Mouse (Mus musculus): ENCODE results near the gene Ltb4r2. TPM values are rescaled to one million over a fixed set of nuclear protein-coding genes. Genes with fewer than 3 reads are reported as not detected.
"Not testable (repeated sequence)": the region's sequence is repeated elsewhere in the genome, so short reads cannot be mapped to it uniquely, and the experiment has no call there.

The Ltb4r2 gene
- polyA plus RNA-seq, 1 experiment from 2014 or later = 0.96 TPM

GRCm38 (mm10) chr14:55743711-55744110 lies 17.5 kb upstream of the Ltb4r2 start:
- ATAC-seq (ENCODE audit: insufficient read depth, low FRiP score, low read depth) = peak; percentile 48; the same call in 1 of the 2 replicates
- Histone ChIP-seq H3K36me3 (peaks cover 9% of the 10 kb centered on the region; the same call in 1 of the 2 replicates), H3K27me3 (replicated peaks) (no peaks in the 10 kb centered on the region), H3K9ac (peak overlapping the region; percentile 32; the same call in 1 of the 2 replicates), H3K4me1 (peaks cover 20% of the 10 kb centered on the region), H3K9me3 (no peaks in the 10 kb centered on the region), H3K4me2 (peak overlapping the region; percentile 38), H3K27ac (no peak overlapping the region), H3K4me3 (replicated peaks) (peak overlapping the region; percentile 19; the same call in 1 of the 2 replicates)
- 18% methylated on average over 10 of the region's 10 CpGs for whole genome bisulfite sequencing

- Histone ChIP-seq H3K27me3 (replicated peaks) (no peaks in the 10 kb centered on the region), H3K4me1 (peaks cover 20% of the 10 kb centered on the region), H3K36me3 (peaks cover 10% of the 10 kb centered on the region; the same call in 1 of the 2 replicates), H3K9ac (peak within 1 kb of the TSS; percentile 60), H3K27ac (0 out of 2 replicates have a peak within 1 kb of the TSS, but pooled peaks have one; percentile 53), H3K9me3 (no peaks in the 10 kb centered on the region), H3K4me3 (replicated peaks) (peak within 1 kb of the TSS; percentile 88), H3K4me2 (peak within 1 kb of the TSS; percentile 88)
- 1% methylated on average over 48 of the region's 48 CpGs for WGBS
- ATAC-seq (ENCODE audit: insufficient read depth, low FRiP score, low read depth) = peak; percentile 84
Measured at GRCm38 (mm10) chr14:55745180-55745860, 15.9 kb upstream of the Ltb4r2 start, which contains the start of the genes Dhrs1 and Nop9. Gene Dhrs1 (minus strand): TSS chr14:55745690. Gene Nop9 (plus strand): TSS chr14:55745693.

DNA sequence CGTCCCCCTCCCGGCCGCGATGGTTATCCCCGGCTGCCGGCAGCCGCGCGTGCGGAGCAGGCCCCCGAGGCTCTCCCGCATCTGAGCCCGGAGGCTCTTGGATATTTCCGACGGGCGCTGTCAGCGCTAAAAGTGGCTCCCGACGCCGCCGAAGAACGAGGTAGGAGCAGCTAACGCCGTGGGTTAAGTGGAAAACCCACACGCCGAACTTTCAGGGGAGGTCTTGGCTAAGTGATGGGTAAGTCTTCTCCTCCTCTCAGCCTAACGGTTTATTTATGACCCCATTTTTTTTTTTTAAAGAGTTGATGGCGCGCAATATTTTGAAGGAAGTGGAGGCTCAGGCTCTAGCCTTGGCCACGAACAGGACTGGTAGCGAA lies 15.4 kb upstream of the Ltb4r2 start:
- WGBS = under 1% methylated on average over 31 of the region's 31 CpGs
- H3K4me1 ChIP-seq = peaks cover 20% of the 10 kb centered on the region
- no peak for ATAC-seq (ENCODE audit: insufficient read depth, low FRiP score, low read depth)
- H3K4me2 ChIP-seq = peak overlapping the region; percentile 88
- peaks cover 10% of the 10 kb centered on the region; the same call in 1 of the 2 replicates for H3K36me3 ChIP-seq
- H3K27ac ChIP-seq = no peak overlapping the region
- H3K9ac ChIP-seq = peak overlapping the region; percentile 60
- no peaks in the 10 kb centered on the region for H3K27me3 ChIP-seq (replicated peaks)
- peak overlapping the region; percentile 88 for H3K4me3 ChIP-seq (replicated peaks)
- H3K9me3 ChIP-seq = no peaks in the 10 kb centered on the region

DNA sequence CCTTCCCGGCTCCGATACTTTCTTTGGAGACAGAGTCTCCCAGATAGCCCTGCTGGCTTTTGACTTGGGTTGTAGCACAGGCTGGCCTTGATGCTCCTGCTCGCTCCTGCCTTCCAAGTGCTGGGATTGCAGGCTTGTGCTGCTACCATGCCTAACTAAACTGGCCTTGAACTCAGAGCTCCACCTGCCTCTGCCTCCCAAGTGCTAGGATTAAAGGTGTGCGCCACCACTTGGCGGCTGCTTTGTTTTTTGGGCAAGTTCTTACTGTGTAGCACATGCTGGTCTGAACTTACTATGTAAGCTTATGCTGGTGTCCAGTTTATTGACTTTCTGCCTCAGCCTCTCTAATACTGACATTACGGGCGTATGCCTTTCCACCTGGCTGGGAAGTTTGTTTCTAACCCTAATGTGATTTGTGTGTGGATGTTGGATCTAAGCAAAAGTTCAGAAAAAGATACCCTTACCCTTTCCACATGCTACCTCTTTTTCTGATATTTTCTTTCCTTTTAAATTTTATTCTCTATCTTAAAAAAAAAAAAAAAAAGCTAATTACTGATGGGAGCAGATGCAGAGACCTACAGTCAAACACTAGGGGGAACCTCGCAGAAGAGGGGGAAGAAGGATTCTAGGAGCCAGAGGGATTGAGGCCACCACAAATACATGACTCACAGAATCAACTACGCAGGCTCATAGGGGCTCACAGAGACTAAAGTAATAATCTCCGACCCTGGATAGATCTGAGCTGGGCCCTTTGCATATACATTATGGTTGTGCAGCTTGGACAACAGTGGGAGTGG lies 14.0 kb upstream of the Ltb4r2 start:
- Histone ChIP-seq H3K9me3 (no peaks in the 10 kb centered on the region), H3K4me1 (peaks cover 20% of the 10 kb centered on the region), H3K4me3 (replicated peaks) (0 out of 2 replicates have a peak overlapping the region, but pooled peaks have one; percentile 4), H3K4me2 (peak overlapping the region; percentile 88), H3K36me3 (peaks cover 21% of the 10 kb centered on the region), H3K9ac (no peak overlapping the region), H3K27ac (no peak overlapping the region), H3K27me3 (replicated peaks) (no peaks in the 10 kb centered on the region)
- ATAC-seq (ENCODE audit: insufficient read depth, low FRiP score, low read depth) = no peak
- WGBS = 87% methylated on average over 10 of the region's 10 CpGs

DNA sequence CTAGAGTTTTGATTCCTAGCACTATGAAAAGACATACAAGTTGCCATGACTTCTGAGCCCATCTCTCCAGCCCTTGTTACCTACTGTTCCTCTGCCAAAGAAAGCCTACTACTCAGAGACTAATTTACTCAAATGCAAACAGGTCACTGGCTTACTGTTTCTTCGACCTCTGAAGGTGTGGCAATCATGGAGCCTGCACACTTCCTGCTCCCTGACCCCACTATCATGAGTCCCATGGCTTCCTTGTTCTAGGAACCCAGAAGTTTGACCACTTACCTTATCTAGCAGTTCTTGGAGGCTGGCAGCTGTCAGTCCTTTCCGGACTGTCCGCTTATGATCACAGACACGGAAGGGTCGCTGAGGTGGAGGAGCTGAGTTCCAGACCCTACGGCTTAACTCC lies 3.7 kb upstream of the Ltb4r2 start:
- Histone ChIP-seq H3K9me3 (no peaks in the 10 kb centered on the region), H3K4me1 (peaks cover 8% of the 10 kb centered on the region), H3K4me2 (no peak overlapping the region), H3K27ac (peak overlapping the region; percentile 36; the same call in 1 of the 2 replicates), H3K36me3 (peaks cover 30% of the 10 kb centered on the region), H3K4me3 (replicated peaks) (no peak overlapping the region), H3K27me3 (replicated peaks) (peaks cover 14% of the 10 kb centered on the region), H3K9ac (no peak overlapping the region)
- 63% methylated on average over 6 of the region's 6 CpGs for WGBS
- ATAC-seq (ENCODE audit: insufficient read depth, low FRiP score, low read depth) = no peak

DNA sequence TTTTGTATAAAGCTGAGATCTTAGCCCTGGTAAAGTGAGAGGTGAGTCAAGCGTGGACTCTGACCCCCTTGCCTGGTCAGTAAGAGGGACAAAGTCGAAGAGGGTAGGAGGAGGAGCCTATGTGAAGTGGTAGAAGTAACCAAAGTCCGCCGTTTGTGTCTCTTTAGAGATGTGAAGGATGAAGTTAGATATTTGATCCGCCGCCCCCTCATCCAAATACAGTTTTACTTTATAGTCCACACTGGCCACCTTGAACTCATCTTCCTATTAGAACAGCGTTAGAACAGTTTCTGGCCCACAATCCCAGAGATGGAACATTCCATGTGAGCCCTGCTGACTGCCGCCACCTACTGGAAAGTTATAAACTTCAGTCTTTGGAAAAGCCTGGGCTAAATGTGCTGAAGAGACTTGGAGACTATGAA lies 2.9 kb upstream of the Ltb4r2 start, which contains the start of gene Cideb:
Gene Cideb, minus strand, starts transcription at position 96 of the 422 bp plus-strand sequence.
- H3K36me3 ChIP-seq = peaks cover 23% of the 10 kb centered on the region
- 18% methylated on average over 8 of the region's 8 CpGs for whole genome bisulfite sequencing
- no peaks in the 10 kb centered on the region for H3K9me3 ChIP-seq
- no peak within 1 kb of the TSS for H3K9ac ChIP-seq
- peak; percentile 15; the same call in 1 of the 2 replicates for ATAC-seq (ENCODE audit: insufficient read depth, low FRiP score, low read depth)
- H3K4me1 ChIP-seq = peaks cover 15% of the 10 kb centered on the region
- no peak within 1 kb of the TSS for H3K4me3 ChIP-seq (replicated peaks)
- H3K27ac ChIP-seq = peak within 1 kb of the TSS; percentile 36; the same call in 1 of the 2 replicates
- H3K4me2 ChIP-seq = peak within 1 kb of the TSS; percentile 27
- H3K27me3 ChIP-seq (replicated peaks) = peaks cover 14% of the 10 kb centered on the region

DNA sequence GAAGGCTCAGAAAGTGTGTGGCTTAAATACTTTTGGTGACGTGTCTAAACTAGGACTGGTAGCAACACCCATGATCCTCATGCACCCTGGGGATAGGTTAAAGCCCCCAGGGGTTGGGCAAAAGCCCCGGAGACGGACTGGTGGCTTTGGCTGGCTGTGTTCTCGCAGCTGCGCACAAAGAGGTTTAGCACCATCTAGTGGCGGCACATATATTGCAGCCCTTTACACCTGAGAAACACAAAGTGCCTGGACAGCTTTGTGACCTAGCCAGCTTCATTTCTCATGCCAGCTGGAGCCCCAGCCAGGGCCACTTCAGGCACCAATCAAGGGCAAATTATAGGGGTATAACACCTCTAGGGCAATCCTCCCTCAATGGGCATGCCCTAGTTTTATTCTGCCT lies 1.1 kb upstream of the Ltb4r2 start:
- H3K27ac ChIP-seq, H3K36me3 ChIP-seq, H3K9ac ChIP-seq, H3K9me3 ChIP-seq: not testable (repeated sequence)
- H3K27me3 ChIP-seq (replicated peaks) = peaks cover 20% of the 10 kb centered on the region
- WGBS = under 1% methylated on average over 6 of the region's 6 CpGs
- peak overlapping the region; percentile 19 for H3K4me3 ChIP-seq (replicated peaks)
- H3K4me1 ChIP-seq = peaks cover 15% of the 10 kb centered on the region
- ATAC-seq (ENCODE audit: insufficient read depth, low FRiP score, low read depth) = peak; percentile 36; the same call in 1 of the 2 replicates
- H3K4me2 ChIP-seq = peak overlapping the region; percentile 51

DNA sequence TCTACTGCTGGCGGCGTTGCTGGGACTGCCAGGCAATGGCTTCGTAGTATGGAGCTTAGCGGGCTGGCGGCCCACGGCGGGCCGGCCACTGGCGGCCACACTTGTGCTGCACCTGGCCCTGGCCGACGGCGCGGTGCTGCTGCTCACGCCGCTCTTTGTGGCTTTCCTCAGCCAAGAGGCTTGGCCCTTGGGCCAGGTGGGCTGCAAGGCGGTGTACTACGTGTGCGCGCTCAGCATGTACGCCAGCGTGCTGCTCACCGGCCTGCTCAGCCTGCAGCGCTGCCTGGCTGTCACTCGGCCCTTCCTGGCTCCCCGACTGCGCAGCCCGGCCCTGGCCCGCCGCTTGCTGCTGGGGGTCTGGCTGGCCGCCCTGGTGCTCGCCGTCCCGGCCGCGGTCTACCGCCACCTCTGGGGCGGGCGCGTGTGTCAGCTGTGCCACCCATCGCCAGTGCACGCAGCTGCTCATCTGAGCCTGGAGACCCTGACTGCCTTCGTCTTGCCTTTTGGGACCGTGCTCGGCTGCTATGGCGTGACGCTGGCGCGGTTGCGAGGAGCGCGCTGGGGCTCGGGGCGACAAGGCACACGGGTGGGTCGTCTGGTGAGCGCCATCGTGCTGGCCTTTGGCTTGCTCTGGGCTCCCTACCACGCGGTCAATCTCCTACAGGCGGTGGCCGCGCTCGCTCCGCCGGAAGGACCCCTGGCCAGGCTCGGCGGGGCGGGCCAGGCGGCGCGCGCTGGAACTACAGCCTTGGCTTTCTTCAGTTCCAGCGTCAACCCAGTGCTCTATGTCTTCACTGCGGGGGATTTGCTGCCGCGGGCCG lies 983 bp downstream of the Ltb4r2 start:
- Histone ChIP-seq H3K27me3 (replicated peaks) (peaks cover 22% of the 10 kb centered on the region), H3K4me2 (peak overlapping the region; percentile 98), H3K4me1 (peaks cover 15% of the 10 kb centered on the region), H3K4me3 (replicated peaks) (peak overlapping the region; percentile 57), H3K9ac (peak overlapping the region; percentile 65), H3K36me3 (no peaks in the 10 kb centered on the region), H3K9me3 (no peaks in the 10 kb centered on the region), H3K27ac (peak overlapping the region; percentile 27)
- under 1% methylated on average over 76 of the region's 77 CpGs for WGBS
- peak; percentile 49 for ATAC-seq (ENCODE audit: insufficient read depth, low FRiP score, low read depth)

DNA sequence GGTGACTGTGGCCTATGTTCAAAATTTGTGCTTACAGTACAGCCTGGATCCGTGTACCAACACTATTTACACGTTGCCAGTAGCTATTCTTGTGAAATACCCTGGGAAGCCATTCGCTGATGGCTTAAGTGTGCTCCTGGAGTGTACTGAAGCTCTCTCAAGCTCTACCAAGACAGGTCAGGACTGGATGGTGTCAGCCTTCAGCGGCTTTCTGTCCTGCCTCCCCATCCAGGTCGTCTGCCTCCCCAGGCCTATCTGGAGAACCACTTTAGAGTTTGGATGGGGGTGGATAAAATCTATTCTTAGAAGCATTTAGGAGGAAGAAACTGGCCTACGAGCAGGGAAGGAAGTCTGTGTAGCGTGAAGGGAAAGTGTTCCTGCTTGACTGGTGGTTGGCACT lies 1.9 kb downstream of the Ltb4r2 start:
- H3K36me3 ChIP-seq = no peaks in the 10 kb centered on the region
- peak overlapping the region; percentile 98 for H3K4me2 ChIP-seq
- H3K4me1 ChIP-seq = peaks cover 17% of the 10 kb centered on the region
- peak overlapping the region; percentile 27 for H3K27ac ChIP-seq
- 51% methylated on average over 7 of the region's 7 CpGs for WGBS
- H3K27me3 ChIP-seq (replicated peaks) = peaks cover 25% of the 10 kb centered on the region
- no peaks in the 10 kb centered on the region for H3K9me3 ChIP-seq
- ATAC-seq (ENCODE audit: insufficient read depth, low FRiP score, low read depth) = no peak
- no peak overlapping the region for H3K9ac ChIP-seq
- no peak overlapping the region for H3K4me3 ChIP-seq (replicated peaks)

GRCm38 (mm10) chr14:55765696-55766095 lies 4.5 kb downstream of the Ltb4r2 start, which contains the start of gene Ltb4r1:
Gene Ltb4r1 (plus strand): TSS chr14:55765962.
- ATAC-seq (ENCODE audit: insufficient read depth, low FRiP score, low read depth) = no peak

More at GRCm38 (mm10) chr14:55765696-55766095, 4.5 kb downstream of the Ltb4r2 start, which contains the start of gene Ltb4r1:
- H3K27ac ChIP-seq = no peak within 1 kb of the TSS
- no peak within 1 kb of the TSS for H3K9ac ChIP-seq
- peaks cover 18% of the 10 kb centered on the region for H3K4me1 ChIP-seq
- peaks cover 25% of the 10 kb centered on the region for H3K27me3 ChIP-seq (replicated peaks)
- H3K9me3 ChIP-seq = no peaks in the 10 kb centered on the region
- no peak within 1 kb of the TSS for H3K4me3 ChIP-seq (replicated peaks)
- H3K4me2 ChIP-seq = no peak within 1 kb of the TSS
- 56% methylated on average over 4 of the region's 4 CpGs for WGBS
- no peaks in the 10 kb centered on the region for H3K36me3 ChIP-seq
